Mouse (Mus musculus): ENCODE data around the gene Slc25a41.

- no peak for TF ChIP-seq CTCF (IDR thresholded peaks at IDR 0.05; ENCODE audit: insufficient read depth, low read length)
- TF ChIP-seq POLR2A (IDR thresholded peaks at IDR 0.05; ENCODE audit: borderline replicate concordance, extremely low read depth, low read depth, low read length) = no peak
These were observed 17.5 kb upstream of the Slc25a41 start, which contains the start of gene Crb3 for GRCm38 (mm10) chr17:57058891-57059485.

All from lung, adult 2 months (tissue).